Mouse (Mus musculus) cerebellum, adult 2 months (tissue): ENCODE measurements around the gene Tomm20. TPM values are rescaled to one million over a fixed set of nuclear protein-coding genes. Genes with fewer than 3 reads are reported as not detected.

ENCODE experiments used
- DNase-seq, 2 experiments: peaks; one replicate each; pipeline ENCODE4 v3.0.0; 2021
- H3K27ac ChIP-seq: fragments of 200-500 bp; 2 replicates; pipeline ENCODE4 v1.5.1; 2012; ENCODE audit warnings: low read length, control low read depth, inconsistent platforms; ENCODE audit not compliant: insufficient read depth
- H3K27me3 ChIP-seq: fragments of 200-500 bp; 2 replicates; pipeline ENCODE4 v1.6.1; 2012; ENCODE audit warnings: inconsistent platforms, mild to moderate bottlenecking, low read length, moderate library complexity; ENCODE audit not compliant: control insufficient read depth, insufficient read depth
- H3K4me1 ChIP-seq: fragments of 200-500 bp; 2 replicates; pipeline ENCODE4 v1.6.1; 2011; ENCODE audit warnings: low read length; ENCODE audit not compliant: control insufficient read depth, insufficient read depth
- H3K4me3 ChIP-seq: fragments of 200-500 bp; replicated peaks from 2 replicates; pipeline ENCODE3; 2011; ENCODE audit warnings: mild to moderate bottlenecking, low read depth, low read length, control low read depth; ENCODE audit not compliant: insufficient read depth
- CTCF ChIP-seq: fragments of 200-500 bp; IDR thresholded peaks from 2 replicates; pipeline ENCODE4 v1.5.1; 2011; ENCODE audit warnings: low read depth, mild to moderate bottlenecking, control low read depth, low read length, moderate library complexity, borderline replicate concordance; ENCODE audit not compliant: insufficient read depth
- POLR2A ChIP-seq: fragments of 200-500 bp; IDR thresholded peaks from 2 replicates; pipeline ENCODE4 v1.6.1; 2011; ENCODE audit warnings: low read length, control low read depth, borderline replicate concordance; ENCODE audit not compliant: insufficient read depth
- WGBS: fragments of 180-500 bp; shearing (Covaris S2); methylation state at CpG from one replicate; pipeline ENCODE4 v1.1.7; 2018; 5-methylcytosine and 5-hydroxymethylcytosine counted together
- polyA plus RNA-seq: library from polyadenylated mRNA; depleted of rRNA; stranded (reverse); fragments of >200 nt; gene quantifications from 2 replicates; pipeline ENCODE4 v1.2.3, GENCODE M21; 2012

Gene Tomm20
- polyA plus RNA-seq, 1 experiment: 195 TPM

GRCm38 (mm10) chr8:126946444-126946843 lies 800 bp upstream of the Tomm20 start:
- no peak overlapping the region; the same call in 1 of the 2 replicates for H3K27ac ChIP-seq
- peak; percentile 17 to 26 for DNase-seq

GRCm38 (mm10) chr8:126944781-126945691 lies 608 bp downstream of the Tomm20 start:
- peak; percentile 36 for DNase-seq
- under 1% methylated on average over 46 of the region's 46 CpGs for WGBS

More at GRCm38 (mm10) chr8:126946444-126946843, 800 bp upstream of the Tomm20 start:
- WGBS: 68% methylated on average over 7 of the region's 7 CpGs
- H3K27me3 ChIP-seq: no peaks in the 10 kb centered on the region
- no peak overlapping the region for H3K4me3 ChIP-seq
- no peak for TF ChIP-seq CTCF
- no peak for TF ChIP-seq POLR2A
- H3K4me1 ChIP-seq: peaks cover 5% of the 10 kb centered on the region

GRCm38 (mm10) chr8:126943565-126943964 lies 2.1 kb downstream of the Tomm20 start:
- peaks cover 5% of the 10 kb centered on the region for H3K4me1 ChIP-seq
- 80% methylated on average over 7 of the region's 7 CpGs for WGBS
- no peak overlapping the region for H3K27ac ChIP-seq
- peak overlapping the region; percentile 7 for H3K4me3 ChIP-seq
- DNase-seq: no peak
- no peak for TF ChIP-seq CTCF
- TF ChIP-seq POLR2A: no peak
- H3K27me3 ChIP-seq: no peaks in the 10 kb centered on the region

More at GRCm38 (mm10) chr8:126944781-126945691, 608 bp downstream of the Tomm20 start:
- no peaks in the 10 kb centered on the region for H3K27me3 ChIP-seq
- H3K4me1 ChIP-seq: peaks cover 5% of the 10 kb centered on the region
- H3K27ac ChIP-seq: peak overlapping the region; percentile 45
- H3K4me3 ChIP-seq: peak overlapping the region; percentile 84
- TF ChIP-seq POLR2A: no peak

GRCm38 (mm10) chr8:126937337-126937736 lies 8.3 kb downstream of the Tomm20 start:
- 58% methylated on average over 3 of the region's 3 CpGs for WGBS
- DNase-seq: no peak
- no peaks in the 10 kb centered on the region for H3K27me3 ChIP-seq

GRCm38 (mm10) chr8:126935932-126936331 lies 9.7 kb downstream of the Tomm20 start:
- H3K27me3 ChIP-seq: no peaks in the 10 kb centered on the region
- H3K27ac ChIP-seq: no peak overlapping the region
- H3K4me3 ChIP-seq: no peak overlapping the region
- DNase-seq: no peak
- H3K4me1 ChIP-seq: no peaks in the 10 kb centered on the region
- TF ChIP-seq POLR2A (no peak), CTCF (peak; percentile 45; the same call in 1 of the 2 replicates)

More at GRCm38 (mm10) chr8:126937337-126937736, 8.3 kb downstream of the Tomm20 start:
- Histone ChIP-seq H3K4me3 (no peak overlapping the region), H3K4me1 (no peaks in the 10 kb centered on the region; the same call in 1 of the 2 replicates), H3K27ac (no peak overlapping the region)
- TF ChIP-seq POLR2A (no peak), CTCF (no peak)

- 99% methylated on average over 2 of the region's 2 CpGs for WGBS
- H3K27ac ChIP-seq: no peak overlapping the region
- no peak for TF ChIP-seq POLR2A
- no peak for TF ChIP-seq CTCF
- H3K4me1 ChIP-seq: no peaks in the 10 kb centered on the region
- DNase-seq: no peak
- H3K27me3 ChIP-seq: no peaks in the 10 kb centered on the region
- H3K4me3 ChIP-seq: no peak overlapping the region
These were observed 10.3 kb downstream of the Tomm20 start for GRCm38 (mm10) chr8:126935387-126935786.

GRCm38 (mm10) chr8:126932656-126933055 lies 13.0 kb downstream of the Tomm20 start:
- Histone ChIP-seq H3K4me1 (peaks cover 5% of the 10 kb centered on the region), H3K4me3 (no peak overlapping the region), H3K27me3 (no peaks in the 10 kb centered on the region), H3K27ac (no peak overlapping the region)
- DNase-seq: no peak
- 69% methylated on average over 1 of the region's 1 CpGs for WGBS
- TF ChIP-seq CTCF (no peak), POLR2A (no peak)

- 91% methylated on average over 1 of the region's 1 CpGs for WGBS
- Histone ChIP-seq H3K4me1 (peaks cover 5% of the 10 kb centered on the region), H3K27ac (no peak overlapping the region), H3K4me3 (no peak overlapping the region), H3K27me3 (no peaks in the 10 kb centered on the region)
- no peak for DNase-seq
- no peak for TF ChIP-seq POLR2A
- no peak for TF ChIP-seq CTCF
These were observed 13.4 kb downstream of the Tomm20 start for GRCm38 (mm10) chr8:126932249-126932648.
